ENCODE assay signal across 9 mouse cellular contexts in genomic region chr17:56554122-56554551, GRCm38 (mm10). TPM values are rescaled to one million over a fixed set of nuclear protein-coding genes. Genes with fewer than 3 reads are reported as not detected.
DNase-seq lines count a peak whose midpoint lies in the region; ATAC-seq and TF ChIP-seq lines count a peak whose summit lies in the region.
"Had no signal": no experiment of that assay in that cellular context is flagged by ENCODE, and none has a peak within 500 bp of the region (broad histone marks: within the 10 kb centered on the region; RNA-seq: fewer than 3 reads in every experiment).

Gene Gm20219 (minus strand): TSS chr17:56554387.

- H3K9me3 ChIP-seq in forebrain, embryonic 10.5 days: no peaks in the 10 kb centered on the region
- no peaks in the 10 kb centered on the region for H3K9me3 ChIP-seq in forebrain, embryonic 16.5 days (ENCODE audit: control insufficient read depth, low read length)
- no peaks in the 10 kb centered on the region for H3K9me3 ChIP-seq in lung, embryonic 14.5 days (ENCODE audit: low read depth, low read length)
- H3K9me3 ChIP-seq: limb, embryonic 12.5 days had no signal

- 80% methylated on average over 20 of the region's 20 CpGs for WGBS in forebrain, embryonic 10.5 days
- 86% methylated on average over 20 of the region's 20 CpGs for WGBS in forebrain, embryonic 16.5 days
- WGBS in lung, embryonic 14.5 days: 57% methylated on average over 20 of the region's 20 CpGs

- no peak for ATAC-seq in forebrain, embryonic 16.5 days
- ATAC-seq in lung, embryonic 14.5 days (ENCODE audit: insufficient read depth): peak; percentile 73

- H3K4me1 ChIP-seq in forebrain, embryonic 10.5 days: peaks cover 34% of the 10 kb centered on the region
- peaks cover 22% of the 10 kb centered on the region for H3K4me1 ChIP-seq in forebrain, embryonic 16.5 days (replicated peaks; ENCODE audit: control insufficient read depth, insufficient read depth, low read length)
- no peaks in the 10 kb centered on the region for H3K4me1 ChIP-seq in lung, embryonic 14.5 days (ENCODE audit: insufficient read depth)
- H3K4me1 ChIP-seq: limb, embryonic 12.5 days had no signal

- no peak within 1 kb of the TSS for H3K9ac ChIP-seq in forebrain, embryonic 16.5 days (replicated peaks; ENCODE audit: low read depth, low read length)
- H3K9ac ChIP-seq in lung, embryonic 14.5 days: no peak within 1 kb of the TSS; the same call in 1 of the 2 replicates
- H3K9ac ChIP-seq: limb, embryonic 12.5 days had no signal

- H3K27ac ChIP-seq in forebrain, embryonic 10.5 days: peak within 1 kb of the TSS; percentile 51; the same call in 1 of the 2 replicates
- H3K27ac ChIP-seq in forebrain, embryonic 16.5 days (ENCODE audit: low read length): no peak within 1 kb of the TSS
- no peak within 1 kb of the TSS for H3K27ac ChIP-seq in lung, embryonic 14.5 days (ENCODE audit: low read depth)
- H3K27ac ChIP-seq: limb, embryonic 12.5 days had no signal

- H3K4me3 ChIP-seq in forebrain, embryonic 10.5 days: no peak within 1 kb of the TSS
- no peak within 1 kb of the TSS for H3K4me3 ChIP-seq in forebrain, embryonic 16.5 days (replicated peaks; ENCODE audit: low read length)
- H3K4me3 ChIP-seq in lung, embryonic 14.5 days (ENCODE audit: low read depth, low read length): no peak within 1 kb of the TSS
- H3K4me3 ChIP-seq: limb, embryonic 12.5 days had no signal

- no peak within 1 kb of the TSS for H3K4me2 ChIP-seq in forebrain, embryonic 16.5 days (ENCODE audit: low read length)
- peak within 1 kb of the TSS; percentile 35; the same call in 1 of the 2 replicates for H3K4me2 ChIP-seq in lung, embryonic 14.5 days
- H3K4me2 ChIP-seq: limb, embryonic 12.5 days had no signal

- no peak for TF ChIP-seq CTCF in lung, embryonic 14.5 days (IDR thresholded peaks at IDR 0.05; ENCODE audit: low read depth)

- no peaks in the 10 kb centered on the region for H3K27me3 ChIP-seq in forebrain, embryonic 10.5 days (ENCODE audit: poor library complexity, severe bottlenecking)
- no peaks in the 10 kb centered on the region for H3K27me3 ChIP-seq in forebrain, embryonic 16.5 days (replicated peaks; ENCODE audit: control insufficient read depth, insufficient read depth, low read length)
- H3K27me3 ChIP-seq in lung, embryonic 14.5 days (ENCODE audit: insufficient read depth, low read length): no peaks in the 10 kb centered on the region
- H3K27me3 ChIP-seq: limb, embryonic 12.5 days had no signal

- H3K36me3 ChIP-seq in forebrain, embryonic 10.5 days (replicated peaks): no peaks in the 10 kb centered on the region
- no peaks in the 10 kb centered on the region for H3K36me3 ChIP-seq in forebrain, embryonic 16.5 days (ENCODE audit: control insufficient read depth, insufficient read depth)
- no peaks in the 10 kb centered on the region for H3K36me3 ChIP-seq in lung, embryonic 14.5 days (ENCODE audit: insufficient read depth)
- H3K36me3 ChIP-seq: limb, embryonic 12.5 days had no signal

- no peak for DNase-seq in forebrain, embryonic 10.5 days (ENCODE audit: extremely low spot score, low spot score)
- peak; percentile 77 to 79 for DNase-seq in urinary bladder, adult 18-20 months (ENCODE audit: low spot score in 2 of 2)
- no peak for DNase-seq in urinary bladder, postnatal 10 days (ENCODE audit: low spot score)
- DNase-seq in lung, embryonic 14.5 days: peak; percentile 61
- peak; percentile 68 to 81 for DNase-seq in urinary bladder, postnatal 36 days (ENCODE audit: low spot score in 2 of 2)
- no peak for DNase-seq in adrenal gland, adult 18-20 months (ENCODE audit: low spot score in 2 of 2)
- DNase-seq in cerebellum, adult 11-12 months: no peak

RNA-seq across cellular contexts. Expression of gene Gm20219, which starts in this region (rescaled TPM):
- polyA plus RNA-seq in forebrain, embryonic 10.5 days (2016; fragmentation: Nextera tagmentation; extraction: Ambion mirVana): 1.1 and 1.3 TPM in 2 replicates
- polyA plus RNA-seq in forebrain, embryonic 16.5 days (2015; fragmentation: Nextera tagmentation; extraction: Ambion mirVana): 0.51 and 0.92 TPM in 2 replicates
- 1.4 and 1.6 TPM in 2 replicates for polyA plus RNA-seq in lung, embryonic 14.5 days (2014; fragmentation: Nextera tagmentation; extraction: Ambion mirVana)
- total RNA-seq in adrenal gland, adult 18-20 months (2021): 1 to 10 TPM in 1 of 2 experiments, under 1 TPM in 1; 0.86 to 1.0 TPM

Comparison
In these comparisons a context has a peak if more than half of its experiments do, and no peak if none do; other contexts are left out.
1. DNase-seq: peak in urinary bladder, adult 18-20 months (2 of 2), lung, embryonic 14.5 days (single experiment) and urinary bladder, postnatal 36 days (2 of 2); none in forebrain, embryonic 10.5 days (single experiment), urinary bladder, postnatal 10 days (single experiment), adrenal gland, adult 18-20 months (0 of 2) and cerebellum, adult 11-12 months (single experiment).